Mouse (Mus musculus): ENCODE results near the gene Adh6b. TPM values are rescaled to one million over a fixed set of nuclear protein-coding genes. Genes with fewer than 3 reads are reported as not detected.

Gene Adh6b
- polyA plus RNA-seq (2012; rRNA removed) = 0.18 and 0.21 TPM in 2 replicates

GRCm38 (mm10) chr3:138341471-138341870, at the start of gene Adh6b:
Gene Adh6b, plus strand, starts transcription at chr3:138341775.

GRCm38 (mm10) chr3:138312965-138313364, 28.6 kb upstream of the Adh6b start, which contains the start of gene Adh6a:
Gene Adh6a, plus strand, starts transcription at chr3:138313286.

Other genes starting within 250 kb of the Adh6b start
- 4.1 and 4.2 TPM in 2 replicates for gene Trmt10a, start 198.3 kb upstream of the Adh6b start, polyA plus RNA-seq (2012; rRNA removed)
- gene Mttp, start 196.8 kb upstream of the Adh6b start, polyA plus RNA-seq (2012; rRNA removed) = 16.3 and 18.8 TPM in 2 replicates
- not detected in 2 replicates for gene 4930579F01Rik, start 147.9 kb upstream of the Adh6b start, polyA plus RNA-seq (2012; rRNA removed)
- gene Adh7, start 124.0 kb upstream of the Adh6b start, polyA plus RNA-seq (2012; rRNA removed) = 0.05 and 0.12 TPM in 2 replicates
- 3.1 and 3.5 TPM in 2 replicates for gene Adh1, start 80.8 kb upstream of the Adh6b start, polyA plus RNA-seq (2012; rRNA removed)
- not detected in 2 replicates for gene Adh6a, start 28.5 kb upstream of the Adh6b start, polyA plus RNA-seq (2012; rRNA removed)
- gene Adh4, start 73.7 kb downstream of the Adh6b start, polyA plus RNA-seq (2012; rRNA removed) = 0.03 and 0.08 TPM in 2 replicates
- 40.4 and 47.3 TPM in 2 replicates for gene Adh5, start 101.3 kb downstream of the Adh6b start, polyA plus RNA-seq (2012; rRNA removed)
- 20.8 and 26.5 TPM in 2 replicates for gene Metap1, start 147.7 kb downstream of the Adh6b start, polyA plus RNA-seq (2012; rRNA removed)
- gene Eif4e, start 184.4 kb downstream of the Adh6b start, polyA plus RNA-seq (2012; rRNA removed) = 78.2 and 90.9 TPM in 2 replicates